Mouse (Mus musculus): ENCODE data around the gene Entpd3. TPM values are rescaled to one million over a fixed set of nuclear protein-coding genes. Genes with fewer than 3 reads are reported as not detected.
"Not testable (repeated sequence)": the region's sequence is repeated elsewhere in the genome, so short reads cannot be mapped to it uniquely, and the experiment has no call there.

Gene Entpd3
- polyA plus RNA-seq, 1 experiment = not detected

GRCm38 (mm10) chr9:120528815-120529510 lies 10.7 kb upstream of the Entpd3 start:
- Histone ChIP-seq H3K27ac (ENCODE audit: insufficient read depth, low read depth, low read length) (no peak overlapping the region), H3K4me1 (ENCODE audit: control insufficient read depth, insufficient read depth, low read length) (no peaks in the 10 kb centered on the region), H3K4me3 (ENCODE audit: insufficient read depth, low read depth, low read length) (no peak overlapping the region)
- 80% methylated on average over 17 of the region's 17 CpGs for WGBS
- no peak for TF ChIP-seq POLR2A (IDR thresholded peaks at IDR 0.05; ENCODE audit: insufficient read depth, low read depth, low read length)
- TF ChIP-seq CTCF (IDR thresholded peaks at IDR 0.05; ENCODE audit: insufficient read depth, low read depth, low read length) = no peak

GRCm38 (mm10) chr9:120530471-120530870 lies 9.1 kb upstream of the Entpd3 start:
- no peak overlapping the region for H3K27ac ChIP-seq (ENCODE audit: insufficient read depth, low read depth, low read length)
- H3K4me1 ChIP-seq (ENCODE audit: control insufficient read depth, insufficient read depth, low read length) = no peaks in the 10 kb centered on the region
- TF ChIP-seq POLR2A (IDR thresholded peaks at IDR 0.05; ENCODE audit: insufficient read depth, low read depth, low read length) (no peak), CTCF (IDR thresholded peaks at IDR 0.05; ENCODE audit: insufficient read depth, low read depth, low read length) (no peak)
- WGBS = 82% methylated on average over 5 of the region's 5 CpGs
- no peak overlapping the region for H3K4me3 ChIP-seq (ENCODE audit: insufficient read depth, low read depth, low read length)

GRCm38 (mm10) chr9:120532062-120532461 lies 7.6 kb upstream of the Entpd3 start:
- no peak overlapping the region for H3K4me3 ChIP-seq (ENCODE audit: insufficient read depth, low read depth, low read length)
- no peak overlapping the region for H3K27ac ChIP-seq (ENCODE audit: insufficient read depth, low read depth, low read length)
- TF ChIP-seq POLR2A (IDR thresholded peaks at IDR 0.05; ENCODE audit: insufficient read depth, low read depth, low read length) = no peak
- TF ChIP-seq CTCF (IDR thresholded peaks at IDR 0.05; ENCODE audit: insufficient read depth, low read depth, low read length) = no peak
- 87% methylated on average over 6 of the region's 6 CpGs for WGBS
- no peaks in the 10 kb centered on the region for H3K4me1 ChIP-seq (ENCODE audit: control insufficient read depth, insufficient read depth, low read length)

GRCm38 (mm10) chr9:120532691-120533090 lies 6.9 kb upstream of the Entpd3 start:
- no peak overlapping the region for H3K4me3 ChIP-seq (ENCODE audit: insufficient read depth, low read depth, low read length)
- no peak overlapping the region for H3K27ac ChIP-seq (ENCODE audit: insufficient read depth, low read depth, low read length)
- WGBS = 83% methylated on average over 6 of the region's 6 CpGs
- no peaks in the 10 kb centered on the region for H3K4me1 ChIP-seq (ENCODE audit: control insufficient read depth, insufficient read depth, low read length)
- TF ChIP-seq POLR2A (IDR thresholded peaks at IDR 0.05; ENCODE audit: insufficient read depth, low read depth, low read length) (no peak), CTCF (IDR thresholded peaks at IDR 0.05; ENCODE audit: insufficient read depth, low read depth, low read length) (no peak)

- WGBS = 94% methylated on average over 8 of the region's 8 CpGs
Measured at GRCm38 (mm10) chr9:120533446-120533950, 6.1 kb upstream of the Entpd3 start.

GRCm38 (mm10) chr9:120541411-120541810 lies 1.8 kb downstream of the Entpd3 start:
- Histone ChIP-seq H3K4me1 (ENCODE audit: control insufficient read depth, insufficient read depth, low read length) (peaks cover 7% of the 10 kb centered on the region; the same call in 1 of the 2 replicates), H3K27ac (ENCODE audit: insufficient read depth, low read depth, low read length) (no peak overlapping the region), H3K4me3 (ENCODE audit: insufficient read depth, low read depth, low read length) (no peak overlapping the region)
- WGBS = 40% methylated on average over 1 of the region's 2 CpGs
- TF ChIP-seq POLR2A (IDR thresholded peaks at IDR 0.05; ENCODE audit: insufficient read depth, low read depth, low read length) (no peak), CTCF (IDR thresholded peaks at IDR 0.05; ENCODE audit: insufficient read depth, low read depth, low read length) (no peak)

More at GRCm38 (mm10) chr9:120533446-120533950, 6.1 kb upstream of the Entpd3 start:
- H3K27ac ChIP-seq (ENCODE audit: insufficient read depth, low read depth, low read length); H3K4me1 ChIP-seq (ENCODE audit: control insufficient read depth, insufficient read depth, low read length); H3K4me3 ChIP-seq (ENCODE audit: insufficient read depth, low read depth, low read length): not testable (repeated sequence)

GRCm38 (mm10) chr9:120542241-120542640 lies 2.6 kb downstream of the Entpd3 start:
- WGBS = 56% methylated on average over 6 of the region's 6 CpGs
- Histone ChIP-seq H3K4me1 (ENCODE audit: control insufficient read depth, insufficient read depth, low read length) (peaks cover 7% of the 10 kb centered on the region; the same call in 1 of the 2 replicates), H3K27ac (ENCODE audit: insufficient read depth, low read depth, low read length) (no peak overlapping the region), H3K4me3 (ENCODE audit: insufficient read depth, low read depth, low read length) (no peak overlapping the region)
- TF ChIP-seq CTCF (IDR thresholded peaks at IDR 0.05; ENCODE audit: insufficient read depth, low read depth, low read length) (no peak), POLR2A (IDR thresholded peaks at IDR 0.05; ENCODE audit: insufficient read depth, low read depth, low read length) (no peak)

GRCm38 (mm10) chr9:120545994-120546393 lies 6.4 kb downstream of the Entpd3 start:
- Histone ChIP-seq H3K4me1 (ENCODE audit: control insufficient read depth, insufficient read depth, low read length) (no peaks in the 10 kb centered on the region), H3K4me3 (ENCODE audit: insufficient read depth, low read depth, low read length) (no peak overlapping the region), H3K27ac (ENCODE audit: insufficient read depth, low read depth, low read length) (no peak overlapping the region)
- TF ChIP-seq POLR2A (IDR thresholded peaks at IDR 0.05; ENCODE audit: insufficient read depth, low read depth, low read length) (no peak), CTCF (IDR thresholded peaks at IDR 0.05; ENCODE audit: insufficient read depth, low read depth, low read length) (no peak)
- 75% methylated on average over 2 of the region's 2 CpGs for WGBS

GRCm38 (mm10) chr9:120546482-120546881 lies 6.9 kb downstream of the Entpd3 start:
- H3K27ac ChIP-seq (ENCODE audit: insufficient read depth, low read depth, low read length) = no peak overlapping the region
- no peak overlapping the region for H3K4me3 ChIP-seq (ENCODE audit: insufficient read depth, low read depth, low read length)
- TF ChIP-seq POLR2A (IDR thresholded peaks at IDR 0.05; ENCODE audit: insufficient read depth, low read depth, low read length) (no peak), CTCF (IDR thresholded peaks at IDR 0.05; ENCODE audit: insufficient read depth, low read depth, low read length) (no peak)
- WGBS = 96% methylated on average over 9 of the region's 9 CpGs
- no peaks in the 10 kb centered on the region for H3K4me1 ChIP-seq (ENCODE audit: control insufficient read depth, insufficient read depth, low read length)
